Mouse (Mus musculus) heart, postnatal 14 days (tissue): ENCODE data around the gene Ndufv3. TPM values are rescaled to one million over a fixed set of nuclear protein-coding genes. Genes with fewer than 3 reads are reported as not detected.
A peak's percentile ranks its signal among the peaks of the same experiment; 100 is the strongest.

ENCODE experiments used
- DNase-seq, 2 experiments: peaks; one replicate each; pipeline ENCODE4 v3.0.0; 2021 to 2022
- intact Hi-C: fragments of 180-260 bp; cut with DNase I; formaldehyde crosslinking; loops from one replicate; pipeline ENCODE4 v1.15.1; 2025
- long read RNA-seq, 2 experiments: library from polyadenylated mRNA; stranded (forward); transcript quantifications; one replicate each; pipeline ENCODE4 v2.0.0; 2021
- total RNA-seq, 2 experiments: library from RNA; stranded (reverse); gene quantifications; 2 replicates each; pipeline ENCODE4 v1.2.3; 2021

Ndufv3 gene
- total RNA-seq = 1,000 to 10,000 TPM; 1,261 to 1,328 TPM
- long read RNA-seq, experiment 1, transcript Ndufv3-201 (4 exons, 1,582 nt) = minor isoform, 28 of 487 reads
- long read RNA-seq, experiment 1, transcript Ndufv3-202 (3 exons, 493 nt) = major isoform, 452 of 487 reads
- long read RNA-seq, experiment 1, partial matches to known transcripts = 3 of 487 reads
- long read RNA-seq, experiment 1, other reads (novel, unspliced or antisense) = 4 of 487 reads
- long read RNA-seq, experiment 2, transcript Ndufv3-202 (3 exons, 493 nt) = major isoform, 613 of 652 reads
- long read RNA-seq, experiment 2, transcript Ndufv3-201 (4 exons, 1,582 nt) = minor isoform, 34 of 652 reads
- long read RNA-seq, experiment 2, partial matches to known transcripts = 1 of 652 reads
- long read RNA-seq, experiment 2, other reads (novel, unspliced or antisense) = 4 of 652 reads

GRCm38 (mm10) chr17:31519946-31520838 lies at the start of gene Ndufv3, which contains the start of gene Wdr4:
TSS of gene Ndufv3 (plus strand) at chr17:31520115.
TSS of gene Wdr4 (minus strand) at chr17:31519980.
- intact Hi-C loops = loop anchor here (2.0 to 10.0 kb wide), 3 partner anchors 45 to 515 kb away; partner anchors contain the start of genes Hsf2bp, Pknox1, Rrp1b and U2af1
- DNase-seq = peak; percentile 99

GRCm38 (mm10) chr17:31470766-31471418 lies 49.0 kb upstream of the Ndufv3 start:
- intact Hi-C loops = no loop called here
- DNase-seq = no peak

- intact Hi-C loops = no loop called here
Observed at GRCm38 (mm10) chr17:31474388-31474787, 45.5 kb upstream of the Ndufv3 start.

GRCm38 (mm10) chr17:31478606-31479005 lies 41.3 kb upstream of the Ndufv3 start:
- DNase-seq = no peak
- intact Hi-C loops = no loop called here

More at GRCm38 (mm10) chr17:31474388-31474787, 45.5 kb upstream of the Ndufv3 start:
- DNase-seq = no peak

GRCm38 (mm10) chr17:31479108-31479844 lies 40.6 kb upstream of the Ndufv3 start:
- no peak for DNase-seq
- intact Hi-C loops = no loop called here

GRCm38 (mm10) chr17:31486616-31487198 lies 33.2 kb upstream of the Ndufv3 start:
- intact Hi-C loops = no loop called here
- no peak for DNase-seq

GRCm38 (mm10) chr17:31487433-31488060 lies 32.4 kb upstream of the Ndufv3 start:
- intact Hi-C loops = no loop called here
- no peak for DNase-seq

- no peak for DNase-seq
- intact Hi-C loops = loop anchor here (10.0 kb wide), 2 partner anchors 237 to 357 kb away; no protein-coding TSS in a partner anchor
Observed at GRCm38 (mm10) chr17:31491355-31491754, 28.6 kb upstream of the Ndufv3 start.

- peak; percentile 72 to 86 for DNase-seq
- intact Hi-C loops = loop anchor here (1.0 to 10.0 kb wide), 4 partner anchors 114 to 358 kb away; no protein-coding TSS in a partner anchor
Observed at GRCm38 (mm10) chr17:31492416-31492815, 27.5 kb upstream of the Ndufv3 start.

- no peak for DNase-seq
- intact Hi-C loops = loop anchor here (10.0 kb wide), 2 partner anchors 240 to 360 kb away; no protein-coding TSS in a partner anchor
Observed at GRCm38 (mm10) chr17:31494989-31495388, 24.9 kb upstream of the Ndufv3 start.

GRCm38 (mm10) chr17:31497726-31498125 lies 22.2 kb upstream of the Ndufv3 start:
- intact Hi-C loops = loop anchor here (10.0 kb wide), 2 partner anchors 243 to 363 kb away; no protein-coding TSS in a partner anchor
- DNase-seq = no peak

- no peak for DNase-seq
- intact Hi-C loops = loop anchor here (10.0 kb wide), 2 partner anchors 245 to 365 kb away; no protein-coding TSS in a partner anchor
Observed at GRCm38 (mm10) chr17:31499725-31500124, 20.2 kb upstream of the Ndufv3 start.

- DNase-seq = no peak
- intact Hi-C loops = no loop called here
Observed at GRCm38 (mm10) chr17:31500416-31500815, 19.5 kb upstream of the Ndufv3 start.

- intact Hi-C loops = no loop called here
- no peak for DNase-seq
Observed at GRCm38 (mm10) chr17:31500908-31501307, 19.0 kb upstream of the Ndufv3 start.

- DNase-seq = no peak
- intact Hi-C loops = no loop called here
Observed at GRCm38 (mm10) chr17:31502261-31502927, 17.5 kb upstream of the Ndufv3 start.

- intact Hi-C loops = no loop called here
- DNase-seq = no peak
Observed at GRCm38 (mm10) chr17:31503337-31503736, 16.6 kb upstream of the Ndufv3 start.

GRCm38 (mm10) chr17:31503936-31504335 lies 16.0 kb upstream of the Ndufv3 start:
- DNase-seq = no peak
- intact Hi-C loops = no loop called here

- DNase-seq = no peak
- intact Hi-C loops = no loop called here
Observed at GRCm38 (mm10) chr17:31505013-31505412, 14.9 kb upstream of the Ndufv3 start.
